Mouse (Mus musculus) heart, postnatal 0 days (tissue): ENCODE measurements around the gene Ago3. TPM values are rescaled to one million over a fixed set of nuclear protein-coding genes. Genes with fewer than 3 reads are reported as not detected.

Source experiments
- ATAC-seq: fragments of 200-750 bp; cut with Nextera tagmentation; 2 replicates; pipeline ENCODE4 v1.8.0; 2017; ENCODE audit warnings: low read depth, moderate number of reproducible peaks, moderate library complexity; ENCODE audit not compliant: insufficient read depth
- DNase-seq: peaks from one replicate; pipeline ENCODE4 v3.0.0-alpha.2; 2016; ENCODE audit warnings: low spot score
- H3K27ac ChIP-seq: fragments of 300-500 bp; sonication (generic); 2 replicates; pipeline ENCODE4 v1.5.1; 2014; ENCODE audit warnings: low read depth, mild to moderate bottlenecking
- H3K27me3 ChIP-seq: fragments of 300-500 bp; sonication (generic); 2 replicates; pipeline ENCODE4 v1.6.1; 2014; ENCODE audit warnings: low read length, mixed read lengths; ENCODE audit not compliant: control insufficient read depth, insufficient read depth
- H3K36me3 ChIP-seq: fragments of 300-500 bp; sonication (generic); replicated peaks from 2 replicates; pipeline ENCODE4 v1.6.1; 2014; ENCODE audit warnings: low read length, mixed read lengths; ENCODE audit not compliant: control insufficient read depth, insufficient read depth
- H3K4me1 ChIP-seq: fragments of 300-500 bp; sonication (generic); 2 replicates; pipeline ENCODE4 v1.6.1; 2014; ENCODE audit warnings: antibody characterized with exemption; ENCODE audit not compliant: control insufficient read depth, insufficient read depth
- H3K4me2 ChIP-seq: fragments of 300-500 bp; sonication (generic); 2 replicates; pipeline ENCODE4 v1.6.1; 2014; ENCODE audit warnings: low read depth, mild to moderate bottlenecking, low read length, moderate library complexity
- H3K4me3 ChIP-seq: fragments of 300-500 bp; sonication (generic); 2 replicates; pipeline ENCODE4 v1.5.1; 2014; ENCODE audit warnings: low read depth, low read length
- H3K9ac ChIP-seq: fragments of 300-500 bp; sonication (generic); replicated peaks from 2 replicates; pipeline ENCODE4 v1.6.1; 2014; ENCODE audit warnings: low read depth, low read length, mixed read lengths
- H3K9me3 ChIP-seq: fragments of 300-500 bp; sonication (generic); replicated peaks from 2 replicates; pipeline ENCODE4 v1.6.1; 2016; ENCODE audit warnings: low read length; ENCODE audit not compliant: control insufficient read depth
- CTCF ChIP-seq: IDR thresholded peaks from 2 replicates; pipeline ENCODE4 v1.5.1; 2016; ENCODE audit warnings: antibody characterized with exemption, control low read depth, low read depth
- EP300 ChIP-seq: IDR thresholded peaks from 2 replicates; pipeline ENCODE4 v1.6.1; 2016; ENCODE audit warnings: antibody characterized with exemption, low read depth
- WGBS: fragments of 180-500 bp; shearing (Covaris S2); extraction: QIAGEN DNeasy Blood & Tissue Kit; methylation state at CpG from one replicate; pipeline ENCODE4 v1.1.7; 2014; 5-methylcytosine and 5-hydroxymethylcytosine counted together
- polyA plus RNA-seq: library from polyadenylated mRNA; unstranded; fragments of >200 nt; fragmentation: Nextera tagmentation; extraction: Ambion mirVana; gene quantifications from 2 replicates; pipeline ENCODE4 v1.2.1, GENCODE M21; 2015
- total RNA-seq: library from RNA; depleted of rRNA; stranded (reverse); fragments of >200 nt; gene quantifications from 2 replicates; pipeline ENCODE4 v1.2.3, GENCODE M21; 2014; ENCODE audit warnings: low replicate concordance

The Ago3 gene
- total and polyA plus RNA-seq, 2 experiments from 2014 or later, result 3.3 to 8.3 TPM

GRCm38 (mm10) chr4:126467721-126468284 is 38.4 kb upstream of the Ago3 start:
- H3K4me3 ChIP-seq, result peak overlapping the region; percentile 75
- peak overlapping the region; percentile 51 for H3K27ac ChIP-seq
- H3K4me1 ChIP-seq, result peaks cover 8% of the 10 kb centered on the region; the same call in 1 of the 2 replicates
- TF ChIP-seq CTCF (no peak), EP300 (no peak)
- H3K36me3 ChIP-seq, result no peaks in the 10 kb centered on the region
- peak; percentile 47 for DNase-seq
- no peaks in the 10 kb centered on the region for H3K27me3 ChIP-seq
- ATAC-seq, result peak; percentile 53
- peak overlapping the region; percentile 68 for H3K9ac ChIP-seq
- WGBS, result 4% methylated on average over 23 of the region's 25 CpGs
- H3K4me2 ChIP-seq, result peak overlapping the region; percentile 90
- no peaks in the 10 kb centered on the region for H3K9me3 ChIP-seq

DNA sequence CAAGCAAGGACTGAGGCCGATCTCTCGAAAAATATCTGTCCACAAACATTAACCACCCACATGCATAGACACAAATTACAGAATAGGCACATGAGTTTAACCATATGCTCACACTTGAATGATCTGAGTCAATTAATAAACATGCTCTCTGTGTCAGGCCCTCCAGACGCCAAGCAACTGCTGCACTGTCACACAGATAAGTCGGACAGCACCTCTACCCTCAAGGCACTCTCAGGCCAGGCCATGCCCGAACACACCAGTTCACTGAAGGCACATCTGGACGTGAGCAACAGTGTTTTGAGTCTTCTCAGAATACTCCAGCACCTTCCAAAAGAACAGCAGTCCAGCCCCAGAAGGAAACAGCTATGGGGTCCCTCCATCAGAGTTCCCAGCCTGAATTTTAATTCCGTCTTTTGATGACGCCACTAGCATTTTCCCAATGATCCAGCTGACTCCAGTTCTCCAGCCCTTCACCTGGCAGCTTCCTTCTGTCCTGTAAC is 36.9 kb upstream of the Ago3 start:
- Histone ChIP-seq H3K36me3 (no peaks in the 10 kb centered on the region), H3K4me2 (no peak overlapping the region), H3K9ac (no peak overlapping the region), H3K9me3 (no peaks in the 10 kb centered on the region), H3K27ac (no peak overlapping the region), H3K27me3 (no peaks in the 10 kb centered on the region), H3K4me3 (no peak overlapping the region), H3K4me1 (peaks cover 8% of the 10 kb centered on the region; the same call in 1 of the 2 replicates)
- DNase-seq, result no peak
- TF ChIP-seq CTCF (no peak), EP300 (no peak)
- ATAC-seq, result no peak
- WGBS, result 49% methylated on average over 8 of the region's 8 CpGs

- DNase-seq (peak; percentile 17), ATAC-seq (no peak)
- WGBS, result 24% methylated on average over 8 of the region's 8 CpGs
- no peaks in the 10 kb centered on the region for H3K9me3 ChIP-seq
- peaks cover 10% of the 10 kb centered on the region; the same call in 1 of the 2 replicates for H3K4me1 ChIP-seq
- no peak overlapping the region for H3K4me3 ChIP-seq
- no peak overlapping the region for H3K9ac ChIP-seq
- H3K36me3 ChIP-seq, result no peaks in the 10 kb centered on the region
- TF ChIP-seq EP300 (no peak), CTCF (no peak)
- no peaks in the 10 kb centered on the region for H3K27me3 ChIP-seq
- no peak overlapping the region for H3K27ac ChIP-seq
- no peak overlapping the region for H3K4me2 ChIP-seq
Observed at GRCm38 (mm10) chr4:126465843-126466242, 36.5 kb upstream of the Ago3 start.

DNA sequence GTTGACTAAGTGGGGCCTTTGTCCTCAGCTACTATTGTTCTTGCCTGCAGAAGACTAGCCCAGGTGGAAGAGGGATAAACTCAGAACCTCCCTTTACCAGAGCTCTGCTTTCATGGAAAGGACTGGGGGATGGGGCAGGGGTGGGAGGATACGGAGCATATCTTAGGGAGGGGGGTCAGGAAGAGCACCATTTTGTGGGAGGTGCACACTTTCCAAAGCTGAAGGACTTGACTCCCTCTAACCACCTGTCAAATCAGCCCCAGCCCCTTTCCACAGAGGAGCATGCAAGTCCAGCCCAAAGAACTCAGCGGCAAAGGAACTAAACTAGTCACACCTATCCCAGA is 35.5 kb upstream of the Ago3 start:
- H3K4me1 ChIP-seq, result peaks cover 12% of the 10 kb centered on the region; the same call in 1 of the 2 replicates
- no peaks in the 10 kb centered on the region for H3K9me3 ChIP-seq
- H3K9ac ChIP-seq, result no peak overlapping the region
- DNase-seq (no peak), ATAC-seq (no peak)
- no peak overlapping the region for H3K4me3 ChIP-seq
- TF ChIP-seq EP300 (no peak), CTCF (no peak)
- no peak overlapping the region for H3K27ac ChIP-seq
- peaks cover under 1% of the 10 kb centered on the region; the same call in 1 of the 2 replicates for H3K36me3 ChIP-seq
- no peaks in the 10 kb centered on the region for H3K27me3 ChIP-seq
- 50% methylated on average over 2 of the region's 2 CpGs for WGBS
- H3K4me2 ChIP-seq, result no peak overlapping the region

GRCm38 (mm10) chr4:126464189-126464891 is 35.0 kb upstream of the Ago3 start:
- no peak overlapping the region for H3K27ac ChIP-seq
- peaks cover 12% of the 10 kb centered on the region; the same call in 1 of the 2 replicates for H3K4me1 ChIP-seq
- no peak overlapping the region for H3K4me2 ChIP-seq
- H3K36me3 ChIP-seq, result peaks cover 5% of the 10 kb centered on the region; the same call in 1 of the 2 replicates
- 36% methylated on average over 4 of the region's 4 CpGs for WGBS
- no peak overlapping the region for H3K9ac ChIP-seq
- ATAC-seq (no peak), DNase-seq (no peak)
- no peaks in the 10 kb centered on the region for H3K27me3 ChIP-seq
- no peak overlapping the region for H3K4me3 ChIP-seq
- no peak for TF ChIP-seq CTCF
- no peak for TF ChIP-seq EP300
- H3K9me3 ChIP-seq, result no peaks in the 10 kb centered on the region
